Mouse (Mus musculus) T-helper 2 cell (primary cell): ENCODE results near the gene Tmem169.

Experiments used
- in situ Hi-C: fragments of 300-600 bp; cut with MboI, MseI; formaldehyde crosslinking; loops from one replicate; pipeline ENCODE4 v1.15.1; 2025; ENCODE audit warnings: high pct_unique_total_duplicates

Gene Tmem169

GRCm38 (mm10) chr1:72286904-72287303, 2.7 kb downstream of the Tmem169 start:
- in situ Hi-C loops, result no loop called here

DNA sequence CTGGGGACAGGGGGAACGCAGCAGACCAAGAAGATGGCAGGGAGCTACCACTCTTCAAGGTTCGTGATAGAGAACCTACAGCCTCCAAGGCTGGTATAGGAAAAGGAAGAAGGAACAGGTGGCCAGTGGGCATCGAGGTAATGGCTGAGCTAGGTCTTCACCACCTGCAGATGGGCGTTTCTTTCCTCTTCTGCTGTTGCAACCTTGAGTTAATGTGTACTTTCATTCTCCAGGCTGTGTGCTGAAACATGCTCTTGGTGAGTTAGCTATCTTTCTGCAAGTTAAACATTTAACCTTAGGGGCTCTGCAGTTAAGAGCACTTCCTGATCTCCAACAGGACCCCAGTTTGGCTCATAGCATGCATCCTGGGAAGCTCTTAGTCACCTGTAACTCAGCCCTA, 3.7 kb downstream of the Tmem169 start:
- in situ Hi-C loops, result no loop called here

- in situ Hi-C loops, result no loop called here
Observed at GRCm38 (mm10) chr1:72288527-72289150, 4.5 kb downstream of the Tmem169 start.

- in situ Hi-C loops, result no loop called here
Observed at GRCm38 (mm10) chr1:72290896-72291295, 6.7 kb downstream of the Tmem169 start.

DNA sequence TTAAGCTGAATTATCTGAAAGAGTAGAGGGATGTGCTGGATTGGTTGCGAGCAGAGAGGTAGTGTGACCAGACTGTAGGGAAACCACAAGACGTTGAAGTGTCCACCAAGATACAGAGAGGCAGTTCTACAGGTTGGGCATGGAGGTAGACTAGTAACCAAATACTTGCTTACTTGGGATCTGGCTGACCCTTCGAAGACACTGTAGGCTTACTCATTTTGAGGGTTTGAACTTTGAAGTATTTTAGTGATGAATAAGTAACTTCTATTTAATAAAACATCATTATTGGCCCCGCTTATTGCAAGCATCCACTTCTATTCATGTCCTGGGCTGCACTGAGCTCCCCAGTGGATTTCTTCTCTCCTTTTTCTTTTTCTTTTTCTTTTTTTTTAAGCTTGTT, 7.3 kb downstream of the Tmem169 start:
- in situ Hi-C loops, result no loop called here

DNA sequence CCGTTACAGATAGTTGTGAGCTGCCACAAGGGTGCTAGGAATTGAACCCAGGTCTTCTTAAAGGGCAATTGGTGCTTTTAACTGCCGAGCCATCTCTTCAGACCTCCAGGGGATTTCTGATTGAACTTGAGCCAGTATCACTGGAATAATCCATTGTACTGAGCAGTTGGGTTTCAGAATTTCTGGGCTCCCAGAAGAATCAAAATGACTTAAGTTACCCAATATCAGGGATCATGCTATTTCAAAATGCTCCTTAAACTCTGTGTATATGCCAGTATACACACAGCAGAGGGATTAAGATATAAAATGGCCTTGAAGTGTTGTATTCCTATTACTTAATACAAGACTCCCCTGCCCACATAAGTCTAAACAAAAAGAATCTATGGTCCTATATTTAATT, 7.8 kb downstream of the Tmem169 start:
- in situ Hi-C loops, result no loop called here

DNA sequence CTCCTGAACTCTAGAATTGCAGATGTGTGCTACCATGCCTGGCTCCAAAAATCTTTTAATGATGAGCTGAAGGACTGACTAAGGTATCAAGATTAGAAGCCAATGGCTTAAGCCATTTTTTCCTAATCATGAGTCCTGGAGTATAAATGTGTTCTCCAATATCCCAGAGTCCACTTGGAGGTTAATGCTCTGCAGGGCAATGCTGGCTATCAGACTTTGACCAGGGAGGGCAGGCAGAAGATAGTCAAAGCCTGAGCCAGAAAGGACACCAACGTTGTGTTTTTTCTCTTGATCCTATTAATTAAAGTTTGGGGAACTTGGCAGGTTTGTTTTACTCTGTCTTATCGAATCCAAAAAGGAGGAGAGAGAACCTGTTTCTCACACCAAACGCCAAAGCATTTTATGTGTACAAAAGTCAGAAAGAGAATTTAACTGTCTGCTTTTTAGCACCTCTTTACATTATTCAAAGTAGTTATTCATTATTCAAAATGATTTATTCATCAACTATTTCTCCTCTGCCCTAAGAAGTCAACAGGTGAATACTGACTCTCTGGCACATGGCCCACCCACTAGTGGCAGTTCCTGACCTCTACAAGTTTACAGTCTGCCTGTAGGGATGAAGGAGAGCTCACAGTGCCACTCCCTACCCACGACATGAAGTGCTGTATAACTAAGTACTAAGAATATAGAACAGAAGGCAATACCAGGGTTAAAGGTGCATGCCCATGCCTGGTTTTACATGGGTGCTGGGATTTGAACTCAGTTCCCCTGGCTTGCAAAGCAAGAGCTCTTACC, 9.9 kb downstream of the Tmem169 start:
- in situ Hi-C loops, result no loop called here

- in situ Hi-C loops, result no loop called here
Observed at GRCm38 (mm10) chr1:72295746-72296145, 11.6 kb downstream of the Tmem169 start.

- in situ Hi-C loops, result no loop called here
Observed at GRCm38 (mm10) chr1:72301845-72302244, 17.7 kb downstream of the Tmem169 start.

- in situ Hi-C loops, result loop anchor here (5.0 kb wide), 1 partner anchor 411 kb away; no protein-coding TSS in a partner anchor
Observed at GRCm38 (mm10) chr1:72306241-72306640, 22.1 kb downstream of the Tmem169 start.

DNA sequence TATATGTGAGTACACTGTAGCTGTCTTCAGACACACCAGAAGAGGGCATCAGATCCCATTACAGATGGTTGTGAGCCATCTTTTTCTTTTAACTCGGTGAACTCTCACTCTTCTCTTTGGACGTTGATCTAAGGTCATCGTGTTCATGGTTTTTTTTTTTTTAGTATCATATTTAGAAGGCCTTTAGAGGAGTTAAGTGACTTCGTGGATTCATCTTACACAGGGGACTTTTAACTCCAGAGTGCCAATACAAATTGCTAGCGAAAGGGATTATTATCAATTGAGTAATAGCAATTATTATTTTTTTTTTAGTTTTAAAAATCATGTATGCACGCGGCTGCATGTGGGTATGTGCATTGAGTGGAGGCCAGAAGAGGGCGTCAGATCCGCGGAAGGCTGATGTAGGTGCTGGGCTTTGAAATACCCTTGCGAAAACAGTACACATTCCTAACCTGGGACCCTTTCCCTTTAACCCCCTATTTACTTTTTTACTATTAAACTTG, 22.6 kb downstream of the Tmem169 start:
- in situ Hi-C loops, result loop anchor here (5.0 kb wide), 1 partner anchor 411 kb away; no protein-coding TSS in a partner anchor

DNA sequence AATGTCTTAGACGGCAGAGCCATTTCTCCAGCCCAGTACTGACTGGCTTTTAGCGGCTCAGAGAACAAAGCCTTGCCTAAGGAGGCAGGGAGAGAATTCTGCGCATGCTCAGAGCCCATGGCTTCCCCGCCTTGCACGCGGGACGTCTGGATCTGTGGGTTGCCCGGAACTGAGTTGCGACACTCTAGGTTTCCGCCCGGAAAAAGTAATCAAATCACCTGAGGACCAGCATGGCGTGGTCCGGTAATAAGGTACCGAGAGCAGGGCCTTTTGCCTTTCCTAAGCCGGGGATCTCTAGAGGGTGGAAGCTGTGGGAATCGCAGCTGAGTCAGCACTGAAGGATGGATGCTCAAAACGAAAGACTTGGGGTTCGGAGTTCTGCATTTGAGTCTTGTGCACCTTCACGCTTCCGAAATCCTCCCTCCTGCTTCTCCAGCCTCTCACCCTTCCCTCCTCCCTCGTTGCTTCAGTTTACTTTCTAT, 23.2 kb downstream of the Tmem169 start, which contains the start of gene Xrcc5:
Xrcc5 (plus strand) TSS at position 105 of the 482 bp plus-strand sequence.
- in situ Hi-C loops, result loop anchor here (5.0 kb wide), 1 partner anchor 410 kb away; no protein-coding TSS in a partner anchor

- in situ Hi-C loops, result loop anchor here (5.0 kb wide), 1 partner anchor 408 kb away; no protein-coding TSS in a partner anchor
Observed at GRCm38 (mm10) chr1:72308919-72309318, 24.8 kb downstream of the Tmem169 start.

- in situ Hi-C loops, result loop anchor here (5.0 kb wide), 2 partner anchors 267 to 407 kb away; no protein-coding TSS in a partner anchor
Observed at GRCm38 (mm10) chr1:72309744-72310424, 25.7 kb downstream of the Tmem169 start.

DNA sequence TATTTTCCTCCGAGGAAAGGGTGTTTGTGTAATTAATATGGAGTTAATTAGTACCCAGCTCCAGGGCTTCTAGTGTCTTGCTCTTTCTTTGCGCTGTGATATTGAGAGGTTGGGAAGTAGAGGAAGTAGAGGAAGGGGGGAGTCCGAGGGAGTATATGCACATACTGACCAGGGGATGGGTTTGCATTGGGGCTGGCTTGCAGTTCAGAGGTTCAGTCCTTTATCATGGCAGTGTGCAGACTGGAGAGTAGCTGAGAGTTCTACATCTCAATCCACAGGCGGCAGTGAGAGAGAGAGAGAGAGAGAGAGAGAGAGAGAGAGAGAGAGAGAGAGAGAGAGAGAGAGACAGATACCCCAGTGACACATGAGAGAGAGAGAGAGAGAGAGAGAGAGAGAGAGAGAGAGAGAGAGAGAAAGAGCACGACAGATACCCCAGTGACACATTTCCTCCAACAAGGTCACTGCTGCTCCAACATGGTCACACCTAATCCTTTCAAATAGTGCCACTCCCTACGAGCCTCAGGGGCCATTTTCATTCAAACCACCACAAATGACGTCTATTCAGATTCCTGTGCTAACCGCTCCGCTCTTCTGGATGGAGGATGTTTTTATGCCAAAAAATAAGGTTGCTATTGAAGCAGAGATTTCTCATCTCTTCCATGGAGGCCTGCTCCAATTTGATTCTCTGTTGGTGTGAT, 28.7 kb downstream of the Tmem169 start:
- in situ Hi-C loops, result loop anchor here (5.0 kb wide), 1 partner anchor 264 kb away; no protein-coding TSS in a partner anchor

- in situ Hi-C loops, result loop anchor here (5.0 kb wide), 1 partner anchor 264 kb away; no protein-coding TSS in a partner anchor
Observed at GRCm38 (mm10) chr1:72313399-72314039, 29.4 kb downstream of the Tmem169 start.

- in situ Hi-C loops, result no loop called here
Observed at GRCm38 (mm10) chr1:72315447-72315846, 31.3 kb downstream of the Tmem169 start.

DNA sequence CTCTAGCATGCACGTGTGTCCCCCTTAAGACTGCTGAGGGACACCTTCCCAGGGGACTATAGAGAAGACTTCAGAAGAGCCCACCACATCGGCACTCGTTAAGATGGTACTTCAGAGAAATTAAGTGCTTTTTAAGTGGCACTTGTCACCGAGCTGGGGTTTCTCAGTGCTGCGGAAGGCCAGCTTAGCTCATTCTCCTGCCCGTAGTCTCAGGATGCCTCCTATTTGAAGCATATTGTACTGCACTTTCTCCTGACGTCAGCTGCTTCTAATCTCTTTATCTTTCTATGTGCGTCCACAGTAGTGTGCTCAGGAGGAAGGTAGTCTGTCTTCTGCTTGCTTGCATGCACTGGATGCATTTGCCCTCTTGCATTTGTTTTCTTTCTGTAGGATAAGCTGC, 32.2 kb downstream of the Tmem169 start:
- in situ Hi-C loops, result no loop called here

DNA sequence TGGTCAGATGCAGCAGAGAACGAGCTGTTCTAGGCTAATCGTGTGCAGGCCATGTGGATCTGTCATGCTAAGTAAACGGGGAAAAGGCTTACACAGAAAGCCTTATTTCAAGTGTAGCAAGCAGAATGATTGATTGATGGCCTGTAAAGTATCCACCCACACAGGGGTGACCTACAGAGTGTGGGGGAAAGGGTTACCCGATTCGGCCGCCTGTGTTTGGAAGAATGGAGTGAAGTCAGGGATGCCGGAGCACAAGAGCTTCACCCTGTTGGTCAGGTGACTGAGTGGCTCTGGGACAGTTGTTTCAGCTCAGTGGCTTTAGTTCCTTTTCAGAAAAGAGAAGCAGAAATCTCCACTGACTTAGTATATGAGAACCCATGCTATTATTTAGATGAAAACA, 32.7 kb downstream of the Tmem169 start:
- in situ Hi-C loops, result no loop called here

- in situ Hi-C loops, result no loop called here
Observed at GRCm38 (mm10) chr1:72320759-72321158, 36.6 kb downstream of the Tmem169 start.

DNA sequence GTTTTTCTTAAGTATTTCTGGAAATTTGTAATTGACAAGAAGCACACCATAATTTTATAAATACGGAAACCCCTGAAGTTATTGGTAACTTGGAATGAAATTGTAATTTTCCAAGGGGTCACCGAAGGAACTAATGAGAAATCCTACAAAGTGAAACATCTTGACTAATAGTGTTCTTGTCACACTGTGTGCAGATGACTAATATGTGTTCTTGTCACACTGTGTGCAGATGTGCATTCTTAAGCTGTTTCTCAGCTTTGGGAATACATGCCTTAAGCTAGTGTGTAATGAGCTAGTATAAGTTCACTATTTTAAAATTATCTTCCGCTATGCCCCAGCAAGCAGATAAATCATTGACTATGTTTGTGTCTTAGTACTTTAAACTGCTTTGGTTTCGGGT, 39.1 kb downstream of the Tmem169 start:
- in situ Hi-C loops, result no loop called here
